Mouse (Mus musculus): ENCODE measurements at regions not wholly inside any gene's neighbourhood (a gene's known extent, or its start where the extent isn't known, plus 50 kb on each side); places are given as distances from the start of the nearest gene placed in this dataset.

DNA sequence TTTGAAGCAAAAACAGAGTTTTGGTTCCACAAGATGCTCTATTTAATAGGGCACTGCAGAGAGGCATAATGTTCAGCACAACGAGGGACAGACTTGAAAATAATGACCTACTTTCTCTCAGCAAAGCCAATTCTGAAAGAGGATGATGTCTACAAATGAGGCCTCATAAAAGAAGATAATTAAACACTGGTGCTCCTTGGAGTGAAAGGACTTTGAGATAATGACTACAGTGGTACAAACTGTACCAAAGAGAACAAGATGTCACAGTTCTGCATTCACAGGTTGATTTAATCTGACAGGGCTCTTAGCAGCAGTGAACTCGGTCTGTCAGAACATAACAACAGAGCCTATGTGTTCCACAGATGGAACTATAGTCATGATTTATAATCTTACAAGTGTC, 305.4 kb downstream of the Hdgfl1 start:
- Histone ChIP-seq H3K4me3 (ENCODE audit: insufficient read depth, low read length) (no peak overlapping the region), H3K4me1 (ENCODE audit: control insufficient read depth, insufficient read depth, low read length) (no peaks in the 10 kb centered on the region), H3K27ac (ENCODE audit: insufficient read depth, low read depth, low read length) (no peak overlapping the region)
- TF ChIP-seq CTCF (IDR thresholded peaks at IDR 0.05; ENCODE audit: low read depth, low read length) (no peak), POLR2A (IDR thresholded peaks at IDR 0.05; ENCODE audit: borderline replicate concordance, low read depth, low read length) (no peak)

DNA sequence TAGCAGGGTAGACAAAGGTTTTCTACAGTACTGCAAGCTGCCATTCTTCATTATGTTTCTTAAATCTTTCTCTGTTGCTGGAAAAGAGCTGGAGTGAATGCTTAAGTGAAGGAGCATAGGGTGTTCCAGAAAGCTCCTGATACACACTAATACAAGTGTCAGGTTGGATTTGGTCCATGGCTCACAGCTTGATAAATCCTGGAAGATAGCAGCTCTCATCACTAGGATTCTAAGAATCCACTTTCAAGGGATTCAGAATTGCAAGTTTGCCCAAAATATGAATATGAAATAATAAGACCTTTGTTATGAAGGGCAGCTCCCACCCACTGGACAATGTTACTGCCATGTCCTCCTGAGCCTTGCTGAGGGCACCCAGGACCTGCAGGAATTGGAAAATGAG, 305.9 kb downstream of the Hdgfl1 start:
- H3K27ac ChIP-seq (ENCODE audit: insufficient read depth, low read depth, low read length) = no peak overlapping the region
- H3K4me3 ChIP-seq (ENCODE audit: insufficient read depth, low read length) = no peak overlapping the region
- no peak for TF ChIP-seq CTCF (IDR thresholded peaks at IDR 0.05; ENCODE audit: low read depth, low read length)
- no peak for TF ChIP-seq POLR2A (IDR thresholded peaks at IDR 0.05; ENCODE audit: borderline replicate concordance, low read depth, low read length)
- H3K4me1 ChIP-seq (ENCODE audit: control insufficient read depth, insufficient read depth, low read length) = no peaks in the 10 kb centered on the region

DNA sequence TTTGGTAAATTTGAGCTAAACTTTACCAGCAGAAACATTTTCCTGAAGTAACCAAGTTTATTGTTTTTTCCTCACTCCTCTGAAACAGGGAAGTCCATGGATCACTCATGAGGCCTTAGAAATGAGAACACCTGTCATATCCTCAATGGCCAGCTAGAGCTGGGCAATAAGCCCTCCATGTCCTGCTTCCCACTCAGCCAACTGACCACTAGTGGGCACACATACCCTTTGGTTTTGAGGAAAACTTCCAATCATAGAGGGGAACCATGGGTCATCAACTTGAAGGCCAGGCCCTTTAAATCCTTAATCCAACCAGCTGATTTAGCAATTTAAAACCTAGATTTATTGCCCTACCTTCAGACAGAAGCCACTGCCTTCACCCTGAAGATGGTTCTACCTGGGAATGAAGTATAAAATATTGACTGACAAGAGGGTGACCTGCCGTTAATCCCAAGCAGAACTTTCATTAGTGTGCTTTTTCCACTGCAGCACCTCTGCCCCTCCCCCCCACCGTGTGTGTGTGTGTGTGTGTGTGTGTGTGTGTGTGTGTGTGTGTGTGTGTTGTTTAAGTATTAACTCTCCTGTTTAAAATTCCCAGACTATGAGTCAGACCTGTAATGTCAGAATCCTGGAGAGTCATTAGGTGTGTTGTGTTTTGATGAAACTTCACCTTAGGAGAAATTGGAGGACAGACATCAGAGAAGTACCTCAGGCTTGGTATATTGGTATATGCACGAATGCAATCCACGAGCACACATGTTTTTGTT, 312.3 kb downstream of the Hdgfl1 start:
- no peaks in the 10 kb centered on the region for H3K4me1 ChIP-seq (ENCODE audit: control insufficient read depth, insufficient read depth, low read length)
- no peak overlapping the region for H3K27ac ChIP-seq (ENCODE audit: insufficient read depth, low read depth, low read length)
- TF ChIP-seq CTCF (IDR thresholded peaks at IDR 0.05; ENCODE audit: low read depth, low read length) (no peak), POLR2A (IDR thresholded peaks at IDR 0.05; ENCODE audit: borderline replicate concordance, low read depth, low read length) (no peak)
- no peak overlapping the region for H3K4me3 ChIP-seq (ENCODE audit: insufficient read depth, low read length)

DNA sequence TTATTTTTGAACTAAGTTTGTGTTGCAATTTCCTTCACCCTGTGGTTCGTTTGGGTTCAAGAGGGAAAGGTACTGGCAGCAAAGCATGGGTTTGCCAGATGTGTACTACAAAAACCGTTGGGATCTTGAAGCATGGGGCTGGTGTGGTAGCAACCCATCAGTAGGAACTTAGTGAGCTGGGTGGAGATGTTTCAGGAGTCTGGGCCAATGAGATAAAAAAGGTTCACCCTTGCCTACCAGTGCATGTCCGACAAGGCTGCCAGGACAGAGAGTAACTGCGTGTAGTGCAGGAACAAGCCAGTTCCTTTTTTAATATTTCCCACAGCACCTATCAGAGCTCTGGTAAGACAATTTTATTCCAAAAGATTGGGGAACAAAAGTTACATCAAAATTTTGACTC, 343.3 kb downstream of the Hdgfl1 start:
- Histone ChIP-seq H3K4me3 (ENCODE audit: insufficient read depth, low read length) (no peak overlapping the region), H3K4me1 (ENCODE audit: control insufficient read depth, insufficient read depth, low read length) (no peaks in the 10 kb centered on the region), H3K27ac (ENCODE audit: insufficient read depth, low read depth, low read length) (no peak overlapping the region)
- no peak for TF ChIP-seq POLR2A (IDR thresholded peaks at IDR 0.05; ENCODE audit: borderline replicate concordance, low read depth, low read length)
- no peak for TF ChIP-seq CTCF (IDR thresholded peaks at IDR 0.05; ENCODE audit: low read depth, low read length)

DNA sequence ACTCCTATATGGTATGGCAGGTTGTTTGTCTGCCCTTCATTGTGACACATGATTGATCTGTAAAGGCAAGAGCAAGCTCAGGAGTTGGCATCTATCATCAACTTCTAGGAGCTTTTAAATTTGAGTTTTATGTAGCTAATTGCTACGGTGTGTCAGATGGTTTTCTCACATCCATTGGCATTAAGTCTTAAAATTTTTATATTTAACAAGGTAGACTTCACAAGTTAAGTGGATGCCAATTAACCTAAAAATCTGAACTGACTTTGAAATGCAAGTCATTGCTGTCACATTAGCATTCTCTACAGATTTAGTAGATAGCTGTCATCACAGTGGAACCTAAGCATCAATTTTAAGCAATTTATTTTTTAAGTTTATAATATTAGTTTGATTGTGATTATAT, 345.5 kb downstream of the Hdgfl1 start:
- no peak overlapping the region for H3K27ac ChIP-seq (ENCODE audit: insufficient read depth, low read depth, low read length)
- H3K4me3 ChIP-seq (ENCODE audit: insufficient read depth, low read length) = no peak overlapping the region
- TF ChIP-seq POLR2A (IDR thresholded peaks at IDR 0.05; ENCODE audit: borderline replicate concordance, low read depth, low read length) = no peak
- no peak for TF ChIP-seq CTCF (IDR thresholded peaks at IDR 0.05; ENCODE audit: low read depth, low read length)
- H3K4me1 ChIP-seq (ENCODE audit: control insufficient read depth, insufficient read depth, low read length) = no peaks in the 10 kb centered on the region

DNA sequence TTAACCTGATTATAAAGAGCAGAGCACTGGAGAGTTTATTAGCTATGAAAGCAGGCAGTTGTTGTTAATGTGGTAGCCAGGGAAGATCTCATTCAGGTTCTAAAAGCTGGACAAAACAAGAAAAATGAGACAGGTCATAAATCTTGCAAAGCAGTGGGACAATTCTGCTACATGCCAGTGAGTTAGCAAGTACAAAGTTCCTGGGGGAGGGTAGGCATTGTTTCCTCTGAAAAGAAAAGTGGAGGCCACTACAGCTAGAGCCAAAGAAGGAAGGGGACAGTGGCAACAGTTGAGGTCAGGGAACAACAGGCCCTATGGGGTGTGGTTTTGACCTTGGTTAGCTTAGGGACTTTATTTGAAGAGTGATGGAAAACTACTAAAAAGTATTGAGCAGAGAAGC, 364.2 kb downstream of the Hdgfl1 start:
- no peak overlapping the region for H3K4me3 ChIP-seq (ENCODE audit: insufficient read depth, low read length)
- H3K4me1 ChIP-seq (ENCODE audit: control insufficient read depth, insufficient read depth, low read length) = no peaks in the 10 kb centered on the region
- no peak overlapping the region for H3K27ac ChIP-seq (ENCODE audit: insufficient read depth, low read depth, low read length)
- TF ChIP-seq POLR2A (IDR thresholded peaks at IDR 0.05; ENCODE audit: borderline replicate concordance, low read depth, low read length) (no peak), CTCF (IDR thresholded peaks at IDR 0.05; ENCODE audit: low read depth, low read length) (no peak)

DNA sequence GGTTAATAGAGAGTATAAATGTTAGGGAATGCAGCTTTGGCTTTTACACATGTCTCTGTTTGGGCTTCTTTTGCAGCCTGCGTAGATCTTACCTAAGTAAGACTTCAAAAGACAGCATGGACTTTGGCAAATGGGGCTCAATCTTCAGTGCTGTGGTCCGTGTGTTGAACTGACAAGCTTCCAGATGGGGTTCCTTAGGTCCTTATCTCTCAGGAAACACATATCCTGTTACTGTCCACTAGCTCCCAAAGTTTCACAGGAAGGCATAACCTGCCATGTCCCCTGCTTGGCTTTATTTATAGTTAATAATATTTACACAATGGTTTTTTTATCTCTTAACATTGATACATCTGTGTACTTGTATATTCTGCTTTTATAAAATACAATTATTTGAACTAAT, 365.3 kb downstream of the Hdgfl1 start:
- no peak for TF ChIP-seq CTCF (IDR thresholded peaks at IDR 0.05; ENCODE audit: low read depth, low read length)
- no peak for TF ChIP-seq POLR2A (IDR thresholded peaks at IDR 0.05; ENCODE audit: borderline replicate concordance, low read depth, low read length)
- Histone ChIP-seq H3K27ac (ENCODE audit: insufficient read depth, low read depth, low read length) (no peak overlapping the region), H3K4me1 (ENCODE audit: control insufficient read depth, insufficient read depth, low read length) (no peaks in the 10 kb centered on the region), H3K4me3 (ENCODE audit: insufficient read depth, low read length) (no peak overlapping the region)

DNA sequence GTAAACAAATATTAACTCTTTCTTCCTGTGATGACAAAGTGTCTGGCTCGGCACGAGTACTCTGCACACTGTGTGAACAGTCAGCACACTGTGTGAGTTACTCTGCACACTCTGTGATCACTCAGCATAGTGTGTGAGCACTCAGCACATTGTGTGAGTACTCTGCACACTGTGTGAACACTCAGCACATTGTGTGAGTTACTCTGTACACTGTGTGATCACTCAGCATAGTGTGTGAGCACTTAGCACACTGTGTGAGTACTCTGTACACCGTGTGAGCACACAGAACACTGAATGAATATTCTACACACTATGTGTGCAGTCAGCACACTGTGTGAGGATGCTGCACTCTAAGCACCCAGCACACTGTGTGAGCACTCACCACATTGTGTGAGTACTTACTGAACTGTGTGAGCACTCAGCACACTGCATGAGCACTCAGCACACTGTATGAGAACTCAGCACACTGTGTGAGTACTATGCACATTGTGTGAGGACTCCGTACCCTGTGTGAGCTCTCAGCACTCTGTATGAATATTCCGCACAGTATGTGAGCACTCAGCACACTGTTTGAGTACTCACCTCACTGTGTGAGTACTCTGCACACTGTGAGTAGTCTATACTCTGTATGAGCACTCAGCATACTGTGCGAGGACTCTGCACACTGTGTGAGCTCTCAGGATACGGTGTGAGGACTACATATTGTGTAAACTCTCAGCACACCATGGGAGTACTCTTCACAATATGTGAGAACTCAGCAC, 381.9 kb downstream of the Hdgfl1 start:
- TF ChIP-seq POLR2A (IDR thresholded peaks at IDR 0.05; ENCODE audit: borderline replicate concordance, low read depth, low read length) (no peak), CTCF (IDR thresholded peaks at IDR 0.05; ENCODE audit: low read depth, low read length) (no peak)
- no peak overlapping the region for H3K4me3 ChIP-seq (ENCODE audit: insufficient read depth, low read length)
- H3K27ac ChIP-seq (ENCODE audit: insufficient read depth, low read depth, low read length) = no peak overlapping the region
- H3K4me1 ChIP-seq (ENCODE audit: control insufficient read depth, insufficient read depth, low read length) = no peaks in the 10 kb centered on the region

DNA sequence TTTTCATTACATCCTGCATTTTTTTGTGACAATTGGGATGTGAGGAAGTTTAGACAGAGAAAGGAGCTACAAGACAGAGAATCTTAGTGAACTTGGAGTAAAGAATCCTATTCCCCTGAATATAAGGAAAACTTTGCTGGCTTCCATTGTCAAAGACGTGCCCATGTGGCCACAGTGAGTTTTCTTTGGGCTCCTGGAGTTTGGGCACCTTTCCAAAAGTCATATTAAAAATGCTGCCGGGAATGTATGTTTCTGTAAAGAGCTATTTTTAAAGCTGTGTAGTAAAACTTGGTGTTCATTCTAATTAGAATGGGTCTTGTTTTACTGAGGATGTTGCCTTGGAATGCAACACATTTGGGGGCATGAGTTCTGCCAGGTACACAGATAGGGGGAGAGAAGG, 387.3 kb downstream of the Hdgfl1 start:
- Histone ChIP-seq H3K27ac (ENCODE audit: insufficient read depth, low read depth, low read length) (no peak overlapping the region), H3K4me1 (ENCODE audit: control insufficient read depth, insufficient read depth, low read length) (no peaks in the 10 kb centered on the region), H3K4me3 (ENCODE audit: insufficient read depth, low read length) (no peak overlapping the region)
- no peak for TF ChIP-seq POLR2A (IDR thresholded peaks at IDR 0.05; ENCODE audit: borderline replicate concordance, low read depth, low read length)
- no peak for TF ChIP-seq CTCF (IDR thresholded peaks at IDR 0.05; ENCODE audit: low read depth, low read length)

DNA sequence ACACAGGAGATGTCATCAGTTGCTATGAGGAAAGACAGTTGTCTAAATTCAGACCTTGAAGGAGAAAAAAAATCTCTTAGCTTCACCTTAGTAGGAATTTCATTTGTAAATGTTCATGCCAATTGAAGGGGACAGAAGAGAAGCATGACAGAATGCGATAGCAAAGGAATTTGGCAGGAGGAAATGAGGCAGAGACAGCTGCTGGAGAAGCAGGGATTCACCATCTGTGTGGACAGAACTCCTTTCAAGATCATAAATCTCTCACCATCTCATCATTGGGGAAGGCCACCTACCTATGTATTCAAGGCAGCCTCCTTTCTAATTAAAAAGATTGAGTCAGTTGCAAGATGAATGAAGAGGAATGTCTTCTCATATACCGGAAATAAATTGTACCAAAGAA, 387.8 kb downstream of the Hdgfl1 start:
- Histone ChIP-seq H3K27ac (ENCODE audit: insufficient read depth, low read depth, low read length) (no peak overlapping the region), H3K4me3 (ENCODE audit: insufficient read depth, low read length) (no peak overlapping the region), H3K4me1 (ENCODE audit: control insufficient read depth, insufficient read depth, low read length) (no peaks in the 10 kb centered on the region)
- no peak for TF ChIP-seq POLR2A (IDR thresholded peaks at IDR 0.05; ENCODE audit: borderline replicate concordance, low read depth, low read length)
- TF ChIP-seq CTCF (IDR thresholded peaks at IDR 0.05; ENCODE audit: low read depth, low read length) = no peak

All from bone marrow macrophage, adult 2 months (primary cell).